Mouse (Mus musculus) kidney, embryonic 16.5 days (tissue): Measurements from ENCODE around the gene Eps8l3. TPM values are rescaled to one million over a fixed set of nuclear protein-coding genes. Genes with fewer than 3 reads are reported as not detected.
"Not testable (repeated sequence)": the region's sequence is repeated elsewhere in the genome, so short reads cannot be mapped to it uniquely, and the experiment has no call there.

Source experiments
- ATAC-seq: fragments of 200-750 bp; cut with Nextera tagmentation; 2 replicates; pipeline ENCODE4 v1.8.0; 2017; ENCODE audit warnings: moderate TSS enrichment; ENCODE audit not compliant: low FRiP score, low TSS enrichment
- H3K27ac ChIP-seq: fragments of 300-500 bp; sonication (generic); 2 replicates; pipeline ENCODE4 v1.5.1; 2014; ENCODE audit warnings: low read length
- H3K27me3 ChIP-seq: fragments of 300-500 bp; sonication (generic); 2 replicates; pipeline ENCODE4 v1.6.1; 2014; ENCODE audit warnings: low read length, control low read depth, mixed read lengths; ENCODE audit not compliant: insufficient read depth
- H3K36me3 ChIP-seq: fragments of 300-500 bp; sonication (generic); 2 replicates; pipeline ENCODE4 v1.6.1; 2014; ENCODE audit warnings: low read length, control low read depth, mixed read lengths; ENCODE audit not compliant: insufficient read depth
- H3K4me1 ChIP-seq: fragments of 300-500 bp; sonication (generic); 2 replicates; pipeline ENCODE4 v1.6.1; 2014; ENCODE audit warnings: low read length, control low read depth, mixed read lengths; ENCODE audit not compliant: insufficient read depth
- H3K4me2 ChIP-seq: fragments of 300-500 bp; sonication (generic); replicated peaks from 2 replicates; pipeline ENCODE4 v1.6.1; 2014; ENCODE audit warnings: low read depth, low read length
- H3K4me3 ChIP-seq: fragments of 300-500 bp; sonication (generic); 2 replicates; pipeline ENCODE4 v1.5.1; 2014; ENCODE audit warnings: mild to moderate bottlenecking, low read length
- H3K9ac ChIP-seq: fragments of 300-500 bp; sonication (generic); replicated peaks from 2 replicates; pipeline ENCODE4 v1.6.1; 2014; ENCODE audit warnings: low read length
- H3K9me3 ChIP-seq: fragments of 300-500 bp; sonication (generic); 2 replicates; pipeline ENCODE4 v1.6.1; 2016; ENCODE audit warnings: low read length, control low read depth
- WGBS: fragments of 180-500 bp; shearing (Covaris S2); extraction: QIAGEN DNeasy Blood & Tissue Kit; methylation state at CpG from one replicate; pipeline ENCODE4 v1.1.7; 2014; 5-methylcytosine and 5-hydroxymethylcytosine counted together
- polyA plus RNA-seq: library from polyadenylated mRNA; unstranded; fragments of >200 nt; fragmentation: Nextera tagmentation; extraction: Ambion mirVana; gene quantifications from 2 replicates; pipeline ENCODE4 v1.2.1, GENCODE M21; 2015

The Eps8l3 gene
- polyA plus RNA-seq, 1 experiment from 2014 or later, result not detected

DNA sequence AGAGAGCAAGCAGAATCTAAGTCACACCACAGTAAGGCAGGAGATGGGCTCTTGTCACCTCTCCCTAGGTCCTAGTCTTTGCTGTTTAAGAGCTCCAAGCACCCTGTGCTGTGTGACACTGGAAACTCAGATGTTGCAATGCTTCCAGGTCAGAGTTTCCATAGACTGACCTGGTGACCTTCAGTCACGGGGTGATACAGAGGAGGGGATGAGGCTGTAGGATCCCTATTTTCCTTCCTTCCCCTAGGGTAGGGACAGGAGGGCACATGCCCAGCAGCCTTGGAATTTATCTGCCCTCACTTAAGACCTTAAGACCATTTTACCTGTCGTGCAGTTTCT is 27.4 kb upstream of the Eps8l3 start:
- H3K9me3 ChIP-seq, result no peaks in the 10 kb centered on the region
- ATAC-seq, result no peak
- H3K9ac ChIP-seq, result no peak overlapping the region
- WGBS, result 60% methylated on average over 2 of the region's 2 CpGs
- peaks cover 17% of the 10 kb centered on the region for H3K4me1 ChIP-seq
- no peak overlapping the region for H3K4me3 ChIP-seq
- H3K27me3 ChIP-seq, result no peaks in the 10 kb centered on the region
- H3K36me3 ChIP-seq, result no peaks in the 10 kb centered on the region
- H3K27ac ChIP-seq, result no peak overlapping the region; the same call in 1 of the 2 replicates
- H3K4me2 ChIP-seq, result no peak overlapping the region

DNA sequence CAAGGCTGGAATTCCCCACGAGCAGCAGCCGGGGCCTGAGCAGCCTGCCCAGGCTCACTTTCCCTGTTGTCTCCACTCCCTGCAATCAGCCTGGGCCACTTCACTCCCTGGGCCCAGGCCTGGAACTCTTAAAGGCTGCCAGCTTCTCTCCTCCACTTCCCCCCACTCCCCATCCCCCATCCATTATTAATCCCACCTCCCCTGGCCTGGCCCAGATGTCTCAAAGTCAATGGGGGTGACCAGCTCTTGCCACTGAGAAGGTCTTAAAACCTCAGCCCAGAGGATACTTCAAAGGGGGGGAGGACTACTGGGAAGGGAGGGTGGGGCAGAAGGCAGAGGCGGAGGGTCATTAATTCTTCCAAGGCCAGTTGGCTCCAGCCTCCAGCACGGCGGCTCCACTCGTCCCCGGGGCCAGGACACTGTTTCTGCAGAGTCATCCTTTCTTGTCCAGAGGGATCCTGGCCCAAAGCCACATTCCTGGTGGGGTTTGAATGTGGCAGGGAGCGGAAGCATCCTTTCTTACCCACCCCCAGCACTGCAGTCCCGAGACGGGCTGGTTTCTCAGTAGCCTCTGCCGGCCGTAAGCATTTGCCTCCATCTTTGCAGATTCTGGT is 26.5 kb upstream of the Eps8l3 start:
- Histone ChIP-seq H3K4me3 (peak overlapping the region; percentile 22), H3K27me3 (no peaks in the 10 kb centered on the region), H3K9me3 (no peaks in the 10 kb centered on the region), H3K4me2 (peak overlapping the region; percentile 49), H3K9ac (peak overlapping the region; percentile 35; the same call in 1 of the 2 replicates), H3K27ac (peak overlapping the region; percentile 48), H3K36me3 (no peaks in the 10 kb centered on the region), H3K4me1 (peaks cover 17% of the 10 kb centered on the region)
- ATAC-seq, result peak; percentile 85
- WGBS, result 11% methylated on average over 12 of the region's 12 CpGs

DNA sequence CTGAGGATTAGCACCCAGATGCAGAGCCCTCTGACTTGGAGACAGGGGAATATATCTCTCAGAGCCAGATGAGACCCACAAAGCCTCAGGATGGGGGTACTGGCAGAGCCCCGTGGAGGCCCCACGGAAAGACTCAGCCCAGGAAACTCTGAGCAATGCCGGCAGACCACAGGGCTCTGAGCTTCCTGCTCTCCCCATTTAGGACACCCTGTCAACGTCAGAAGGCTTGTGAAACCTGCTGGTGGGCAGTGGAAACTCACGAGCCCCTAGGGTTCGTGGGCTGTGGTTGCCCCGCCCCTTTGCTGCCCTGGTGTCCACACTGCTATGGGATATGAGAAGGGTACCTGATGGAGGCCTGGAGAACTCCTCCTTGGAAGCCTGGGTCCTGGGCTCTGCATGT is 24.2 kb upstream of the Eps8l3 start:
- Histone ChIP-seq H3K4me3 (no peak overlapping the region), H3K36me3 (no peaks in the 10 kb centered on the region), H3K4me1 (peaks cover 17% of the 10 kb centered on the region), H3K9ac (no peak overlapping the region), H3K27me3 (no peaks in the 10 kb centered on the region), H3K4me2 (no peak overlapping the region), H3K9me3 (no peaks in the 10 kb centered on the region), H3K27ac (no peak overlapping the region)
- 46% methylated on average over 7 of the region's 7 CpGs for WGBS
- ATAC-seq, result no peak

DNA sequence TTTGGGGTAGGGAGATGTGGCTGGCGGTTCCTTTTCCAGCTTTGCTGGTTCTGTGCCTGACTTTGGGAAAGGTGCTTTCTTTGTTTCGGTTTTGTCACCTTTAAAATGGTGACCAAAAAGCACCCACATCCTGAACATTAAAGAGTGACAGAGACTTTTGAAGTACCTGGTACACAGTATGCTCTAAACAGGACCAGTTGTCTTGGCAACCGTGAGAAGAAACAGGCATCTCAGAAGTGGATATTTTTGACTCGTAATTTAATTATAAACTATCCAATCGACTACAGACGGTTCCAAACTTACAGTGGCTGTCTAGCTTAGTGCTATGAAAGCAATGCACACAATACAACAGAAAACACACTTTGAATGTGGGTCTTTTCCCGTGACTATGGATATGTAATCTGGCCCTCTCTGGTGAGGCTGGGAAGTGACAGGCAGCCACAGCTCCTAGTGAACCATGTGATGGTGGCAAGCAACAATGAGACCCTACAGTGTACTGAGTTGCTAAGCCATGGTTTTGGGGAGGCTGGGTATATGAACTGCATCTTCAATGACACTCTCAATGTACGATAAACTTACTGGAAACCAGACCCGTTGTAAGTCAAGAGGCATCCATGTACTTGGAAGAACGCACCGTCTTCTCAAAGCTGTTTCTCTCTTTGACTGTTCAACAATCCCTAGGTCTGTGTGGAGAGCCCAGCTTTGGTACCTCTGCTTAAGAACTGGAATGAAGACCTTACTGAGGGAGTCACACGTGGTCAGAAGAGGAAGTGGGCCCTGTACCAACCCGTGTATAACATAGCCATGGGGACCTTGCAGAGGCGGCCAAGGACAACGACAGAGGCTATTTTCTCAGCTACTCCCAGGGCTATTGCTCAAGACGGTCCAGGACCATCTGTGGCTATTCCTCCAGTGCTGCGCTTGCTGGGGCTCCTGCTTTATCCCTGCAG is 23.5 kb upstream of the Eps8l3 start:
- no peaks in the 10 kb centered on the region for H3K27me3 ChIP-seq
- H3K36me3 ChIP-seq, result no peaks in the 10 kb centered on the region
- WGBS, result 86% methylated on average over 17 of the region's 17 CpGs
- H3K27ac ChIP-seq, result no peak overlapping the region
- no peak for ATAC-seq
- no peak overlapping the region for H3K4me3 ChIP-seq
- peaks cover 17% of the 10 kb centered on the region for H3K4me1 ChIP-seq
- no peak overlapping the region for H3K9ac ChIP-seq
- no peaks in the 10 kb centered on the region for H3K9me3 ChIP-seq
- no peak overlapping the region for H3K4me2 ChIP-seq

DNA sequence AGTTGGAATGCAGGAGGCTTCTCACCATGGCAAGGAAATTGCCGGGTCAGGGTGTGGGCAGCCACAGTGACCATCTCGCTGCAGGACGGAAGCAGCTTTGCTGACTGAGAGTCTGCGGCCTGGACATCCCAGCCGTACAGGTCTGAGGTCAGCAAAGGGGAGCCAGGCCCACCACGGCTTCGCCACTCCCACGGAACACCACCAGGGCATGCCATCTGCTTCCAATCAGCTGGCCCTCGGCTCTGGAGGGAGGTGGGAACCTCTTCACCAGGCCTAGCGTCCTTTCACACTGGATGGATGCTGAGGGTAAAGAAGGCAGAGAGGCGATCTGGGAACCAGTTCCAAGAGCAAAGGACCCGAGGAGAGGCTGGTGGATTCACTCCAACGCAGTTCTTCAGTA is 21.7 kb upstream of the Eps8l3 start:
- H3K4me1 ChIP-seq, result peaks cover 8% of the 10 kb centered on the region
- no peak overlapping the region for H3K27ac ChIP-seq
- no peak overlapping the region for H3K4me2 ChIP-seq
- no peaks in the 10 kb centered on the region for H3K36me3 ChIP-seq
- WGBS, result 47% methylated on average over 13 of the region's 13 CpGs
- no peak overlapping the region for H3K9ac ChIP-seq
- H3K27me3 ChIP-seq, result no peaks in the 10 kb centered on the region
- ATAC-seq, result no peak
- no peak overlapping the region for H3K4me3 ChIP-seq
- no peaks in the 10 kb centered on the region for H3K9me3 ChIP-seq

DNA sequence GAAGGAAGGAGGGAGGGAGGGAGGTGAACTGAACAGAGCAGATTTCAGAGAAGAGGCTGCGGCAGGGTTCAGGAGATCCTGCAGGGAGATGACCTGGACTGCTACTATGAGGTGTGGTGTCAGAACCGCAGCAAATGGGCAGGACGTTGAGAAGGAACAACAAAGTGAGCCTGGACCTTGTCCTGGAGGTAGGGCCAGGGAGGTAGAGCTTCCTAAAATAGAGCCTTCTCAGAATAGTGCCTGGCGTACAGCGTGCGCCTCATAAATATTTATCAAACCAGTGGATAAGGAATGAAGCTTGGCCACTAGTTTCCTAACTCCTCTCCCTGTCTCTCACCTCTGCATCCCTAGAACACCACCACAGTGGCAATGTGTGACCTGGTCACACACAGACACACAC is 19.4 kb upstream of the Eps8l3 start:
- Histone ChIP-seq H3K4me3 (no peak overlapping the region), H3K4me1 (no peaks in the 10 kb centered on the region), H3K27ac (no peak overlapping the region), H3K9ac (no peak overlapping the region), H3K9me3 (no peaks in the 10 kb centered on the region), H3K36me3 (no peaks in the 10 kb centered on the region), H3K4me2 (no peak overlapping the region), H3K27me3 (no peaks in the 10 kb centered on the region)
- peak; percentile 35; the same call in 1 of the 2 replicates for ATAC-seq
- 48% methylated on average over 6 of the region's 6 CpGs for WGBS

DNA sequence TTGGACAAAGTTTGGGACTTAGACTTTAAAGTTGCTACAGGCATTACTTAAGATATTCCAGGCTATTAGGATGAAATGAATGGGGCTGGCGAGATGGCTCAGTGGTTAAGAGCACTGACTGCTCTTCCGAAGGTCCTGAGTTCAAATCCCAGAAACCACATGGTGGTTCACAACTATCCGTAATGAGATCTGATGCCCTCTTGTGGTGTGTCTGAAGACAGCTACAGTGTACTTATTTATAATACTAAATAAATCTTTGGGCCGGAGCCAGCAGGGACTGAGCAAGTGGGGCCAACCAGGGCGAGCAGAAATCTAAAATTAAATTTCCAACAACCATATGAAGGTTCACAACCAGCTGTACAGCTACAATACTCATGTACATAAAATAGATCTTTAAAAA is 15.5 kb upstream of the Eps8l3 start:
- not testable (repeated sequence) for H3K27ac ChIP-seq, H3K4me2 ChIP-seq, H3K9ac ChIP-seq, H3K9me3 ChIP-seq, H3K36me3 ChIP-seq, H3K4me1 ChIP-seq, H3K27me3 ChIP-seq, ATAC-seq, H3K4me3 ChIP-seq
- 85% methylated on average over 5 of the region's 5 CpGs for WGBS

DNA sequence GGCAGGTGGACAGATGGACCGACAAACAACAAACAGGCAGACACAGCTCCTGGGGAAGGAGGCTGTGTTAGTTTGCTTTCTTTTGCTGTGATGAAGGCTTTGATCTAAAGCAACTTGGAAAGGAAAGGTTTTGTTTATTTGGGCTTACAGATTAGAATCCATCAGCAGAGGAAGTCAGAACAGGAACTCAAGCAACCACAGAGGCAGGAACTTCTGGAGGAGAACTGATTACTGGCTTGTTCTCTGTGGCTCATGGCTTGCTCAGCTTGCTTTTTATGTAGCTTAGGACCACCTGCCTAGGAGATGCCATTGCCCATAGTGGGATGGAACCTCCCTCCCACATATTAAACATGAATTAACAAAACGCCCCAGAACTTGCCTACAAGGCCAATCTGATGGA is 14.6 kb upstream of the Eps8l3 start:
- Histone ChIP-seq H3K9me3 (no peaks in the 10 kb centered on the region), H3K9ac (no peak overlapping the region), H3K27ac (no peak overlapping the region), H3K4me2 (no peak overlapping the region), H3K4me3 (no peak overlapping the region), H3K27me3 (no peaks in the 10 kb centered on the region; the same call in 1 of the 2 replicates), H3K36me3 (no peaks in the 10 kb centered on the region), H3K4me1 (no peaks in the 10 kb centered on the region)
- ATAC-seq, result no peak
- 81% methylated on average over 2 of the region's 2 CpGs for WGBS

DNA sequence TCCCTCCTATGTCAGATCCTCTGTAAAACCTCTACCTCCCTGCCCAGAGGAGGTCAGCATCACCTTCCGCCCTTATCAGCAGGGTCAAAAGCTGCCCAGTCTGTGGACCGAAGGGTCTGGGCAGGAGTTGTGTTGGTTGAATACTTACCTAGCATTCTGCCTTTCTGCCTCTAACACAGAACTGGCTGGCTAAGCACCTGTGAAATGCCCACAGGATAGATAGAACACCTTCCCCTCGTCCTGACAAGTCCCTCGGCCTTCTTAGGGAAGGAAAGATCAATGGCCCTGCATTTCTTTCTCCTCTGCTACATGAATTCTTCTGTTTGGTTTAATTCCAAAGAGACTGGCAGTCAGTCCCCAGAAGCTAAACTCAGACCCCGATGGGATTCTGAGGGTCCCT is 13.6 kb upstream of the Eps8l3 start:
- Histone ChIP-seq H3K9ac (no peak overlapping the region), H3K4me3 (no peak overlapping the region), H3K27ac (no peak overlapping the region), H3K36me3 (no peaks in the 10 kb centered on the region), H3K4me1 (no peaks in the 10 kb centered on the region), H3K4me2 (no peak overlapping the region), H3K9me3 (no peaks in the 10 kb centered on the region), H3K27me3 (no peaks in the 10 kb centered on the region; the same call in 1 of the 2 replicates)
- ATAC-seq, result no peak
- 86% methylated on average over 5 of the region's 5 CpGs for WGBS
